Mouse (Mus musculus): ENCODE data around the gene Dgcr2.
A peak's percentile ranks its signal among the peaks of the same experiment; 100 is the strongest.

Dgcr2 gene

DNA sequence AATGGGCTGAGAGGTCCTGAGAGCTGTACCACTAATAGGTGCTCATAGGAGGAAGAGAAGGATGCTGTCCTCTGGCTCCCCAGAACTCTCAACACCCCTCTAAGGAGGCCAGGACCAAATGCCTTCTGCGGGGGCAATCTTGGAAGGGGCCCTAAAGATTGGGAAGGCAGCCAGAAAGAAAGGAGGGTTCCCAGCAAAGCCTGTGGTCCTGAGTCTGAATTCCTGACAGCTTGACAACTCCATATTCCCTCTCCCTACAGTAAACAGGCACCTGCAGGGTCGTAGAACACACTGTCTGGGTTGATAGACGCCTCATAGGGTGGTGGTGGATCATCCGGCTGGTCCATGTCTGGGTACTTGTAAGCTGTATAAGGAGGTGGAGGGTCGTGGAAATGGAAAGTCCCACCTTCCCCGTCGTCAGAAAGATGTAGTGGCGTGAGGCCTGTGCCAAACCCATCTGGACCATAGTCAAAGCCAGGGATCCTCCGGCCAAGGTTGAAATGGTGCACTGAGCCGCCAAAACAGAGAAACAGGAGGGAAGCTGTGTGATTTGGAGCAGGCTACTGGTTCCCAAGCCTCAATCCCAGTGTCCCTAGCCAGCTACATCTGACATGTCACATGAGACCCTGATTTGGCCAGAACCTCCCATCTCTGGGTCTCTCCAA lies 54.5 kb downstream of the Dgcr2 start:
- no peak for DNase-seq

DNA sequence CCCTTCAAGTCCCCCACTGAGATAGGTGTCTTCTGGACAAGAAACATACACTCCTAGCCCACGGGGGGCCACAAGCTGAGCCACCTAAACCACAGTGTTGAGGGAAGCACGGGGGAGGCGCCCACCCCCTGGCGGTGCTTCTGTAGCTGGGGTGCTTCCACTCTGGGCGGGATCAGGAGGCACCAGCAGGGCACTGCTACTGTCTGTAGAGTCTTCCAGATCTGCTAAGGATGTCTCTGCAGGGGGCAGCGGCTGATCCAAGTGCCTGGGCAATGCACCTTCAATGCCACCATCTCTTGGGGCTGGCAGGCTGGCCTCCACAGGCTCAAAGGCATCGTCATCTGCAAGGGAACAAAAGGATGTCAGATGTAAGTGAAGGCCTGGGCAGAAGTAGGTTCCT lies 55.9 kb downstream of the Dgcr2 start:
- no peak for DNase-seq

DNA sequence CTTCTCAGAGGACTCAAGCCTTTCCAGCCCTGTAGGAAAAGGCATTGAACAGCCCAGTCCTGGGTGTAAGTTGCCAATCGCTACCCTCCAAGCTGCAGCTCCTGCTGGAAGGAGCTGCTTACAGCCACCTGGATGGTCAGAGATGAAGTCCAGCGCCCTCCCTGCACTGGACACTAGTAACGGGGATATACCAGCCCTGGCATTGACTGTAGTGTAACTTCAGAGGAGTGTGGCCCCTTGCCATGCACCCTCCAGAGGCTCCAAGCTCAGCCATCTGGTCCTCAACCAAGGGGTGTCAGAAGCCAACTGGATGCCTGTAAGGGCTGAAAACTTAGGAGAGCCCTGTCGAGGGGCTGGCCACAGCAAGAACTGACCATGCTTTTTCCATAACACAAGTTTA lies 58.4 kb downstream of the Dgcr2 start:
- DNase-seq = no peak

DNA sequence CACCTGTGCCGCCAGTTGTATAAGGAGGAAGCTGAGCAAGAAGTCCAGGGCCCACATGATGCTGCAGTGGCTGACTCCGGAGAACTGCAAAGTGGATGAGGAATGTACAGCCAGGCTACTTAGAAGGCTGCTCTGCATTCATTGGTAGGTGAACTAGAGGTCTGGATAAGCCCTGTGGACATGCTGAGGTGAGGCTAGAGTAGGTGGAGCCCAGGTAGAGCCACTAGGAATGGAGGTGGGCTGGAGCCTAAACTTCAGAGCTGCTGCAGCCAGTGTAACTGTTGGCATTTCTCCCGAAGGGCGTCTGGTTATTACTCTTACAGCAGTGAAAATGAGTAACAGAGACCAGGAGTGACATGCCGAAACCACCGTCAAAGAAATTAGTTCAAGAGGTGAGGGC lies 60.3 kb downstream of the Dgcr2 start, which contains the start of gene Car15:
Gene Car15 (minus strand): TSS at position 314 of the 400 bp plus-strand sequence.
- DNase-seq = peak; percentile 50

DNA sequence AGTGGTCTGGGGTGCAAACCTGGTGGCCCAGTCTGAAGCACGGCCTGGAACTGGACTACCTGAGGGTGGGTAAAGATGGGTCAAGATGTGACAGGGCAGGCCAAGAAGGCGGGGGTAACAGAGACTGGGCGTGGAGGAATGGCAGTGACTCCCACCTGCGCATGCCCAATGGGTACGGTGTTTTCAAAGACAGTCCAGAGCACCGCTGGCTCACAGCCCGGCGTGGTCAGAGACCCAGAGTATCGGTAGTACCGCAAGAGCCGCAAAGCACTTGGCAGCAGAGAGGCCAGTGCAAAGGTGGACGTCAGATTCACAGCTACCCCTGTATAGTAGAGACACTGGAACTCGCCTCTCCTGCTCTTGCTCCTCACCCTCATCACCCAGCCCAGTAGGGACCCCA lies 62.9 kb downstream of the Dgcr2 start:
- DNase-seq = peak; percentile 47

DNA sequence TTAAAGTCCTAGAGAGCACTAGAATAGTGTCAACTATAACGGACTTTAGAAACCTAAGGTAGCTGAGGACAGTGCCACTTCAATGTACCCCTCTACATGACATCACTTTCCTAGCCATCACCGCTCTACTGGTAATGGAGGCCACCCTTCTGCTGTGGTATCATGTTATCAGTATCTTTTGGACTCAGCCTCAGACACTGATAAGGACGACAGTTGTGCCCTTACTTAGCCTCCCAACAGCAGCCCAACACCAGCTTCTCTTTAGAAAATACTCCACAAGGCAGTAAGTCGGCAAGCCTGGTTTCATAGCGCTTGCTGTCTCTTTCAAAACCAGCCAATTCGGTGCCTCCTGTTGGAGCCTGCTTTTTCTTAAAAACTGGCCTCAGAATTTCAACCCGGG lies 63.8 kb downstream of the Dgcr2 start:
- no peak for DNase-seq

DNA sequence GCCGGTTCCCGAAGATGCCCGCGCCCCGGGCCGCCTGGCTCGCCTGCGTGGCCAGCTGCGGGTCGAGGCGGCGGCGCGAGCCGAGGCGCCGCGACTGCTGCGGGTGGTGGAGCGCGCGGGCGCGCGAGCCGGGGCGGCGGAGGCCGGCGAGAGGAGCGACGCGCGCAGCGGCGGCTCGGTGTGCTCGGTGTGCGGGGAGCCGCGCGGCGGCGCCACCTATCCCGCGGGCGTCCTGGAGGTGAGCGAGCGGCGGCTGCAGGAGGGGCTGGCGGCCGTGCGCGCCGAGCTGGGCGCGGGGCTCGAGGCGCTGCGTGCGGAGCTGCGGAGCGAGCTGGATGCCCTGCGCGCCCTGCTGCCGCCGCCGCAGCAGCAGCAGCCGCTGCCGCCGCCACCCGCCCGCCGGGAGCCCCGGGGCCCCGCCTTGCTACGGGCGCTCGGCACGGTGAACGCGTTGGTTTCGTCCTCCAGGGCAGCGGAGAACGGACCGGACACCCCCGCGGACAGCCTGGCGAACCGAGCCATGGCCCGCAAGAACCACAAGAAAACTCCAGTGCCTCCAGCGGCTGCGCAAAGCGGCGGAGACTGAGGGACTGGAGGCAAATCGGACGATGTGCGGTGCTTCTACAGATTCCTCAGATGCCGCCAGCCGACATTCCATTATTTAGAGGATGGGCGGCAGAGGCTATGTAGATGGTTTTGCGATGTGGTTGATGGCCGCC lies 64.5 kb downstream of the Dgcr2 start:
- DNase-seq = no peak

DNA sequence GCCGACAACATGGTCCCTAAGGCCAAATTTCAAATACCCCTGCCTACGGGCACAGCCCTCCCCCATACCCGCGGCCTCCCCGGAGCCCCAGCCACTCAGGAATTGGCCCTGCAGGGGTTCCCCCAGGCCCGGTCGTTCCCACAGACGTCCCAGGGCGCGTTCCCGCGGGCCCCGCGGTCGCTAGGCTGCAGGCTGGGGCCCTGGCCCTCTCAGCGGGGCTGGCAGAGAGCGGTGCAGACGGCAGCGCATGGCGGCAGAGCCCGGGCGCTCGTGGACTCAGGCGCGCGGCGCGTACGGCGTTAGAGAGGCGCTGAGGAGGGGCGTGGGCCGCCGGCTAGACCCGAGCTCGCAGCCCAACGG lies 65.1 kb downstream of the Dgcr2 start:
- DNase-seq = no peak

DNA sequence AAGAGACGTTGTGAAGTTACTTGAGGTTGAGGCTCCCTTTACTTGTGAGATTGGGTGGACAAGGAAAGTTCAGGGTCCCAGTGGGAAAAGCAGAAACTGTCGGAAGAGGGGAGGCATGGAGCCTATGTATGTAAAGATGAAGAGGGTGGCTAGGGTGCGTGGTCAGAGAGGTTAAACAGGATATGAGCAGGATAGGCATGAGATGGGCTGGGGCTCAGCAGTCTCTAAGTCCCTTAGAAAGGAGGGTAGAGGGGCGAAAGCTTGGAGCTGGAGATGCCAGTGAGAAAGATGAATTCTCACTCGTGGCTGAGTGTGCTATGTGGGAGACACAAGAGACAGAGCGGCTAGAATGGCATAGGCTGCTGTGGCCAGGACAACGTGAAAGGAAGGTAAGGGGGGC lies 65.5 kb downstream of the Dgcr2 start, which contains the start of gene B830017H08Rik:
Gene B830017H08Rik (plus strand): TSS at position 301 of the 400 bp plus-strand sequence.
- no peak for DNase-seq

DNA sequence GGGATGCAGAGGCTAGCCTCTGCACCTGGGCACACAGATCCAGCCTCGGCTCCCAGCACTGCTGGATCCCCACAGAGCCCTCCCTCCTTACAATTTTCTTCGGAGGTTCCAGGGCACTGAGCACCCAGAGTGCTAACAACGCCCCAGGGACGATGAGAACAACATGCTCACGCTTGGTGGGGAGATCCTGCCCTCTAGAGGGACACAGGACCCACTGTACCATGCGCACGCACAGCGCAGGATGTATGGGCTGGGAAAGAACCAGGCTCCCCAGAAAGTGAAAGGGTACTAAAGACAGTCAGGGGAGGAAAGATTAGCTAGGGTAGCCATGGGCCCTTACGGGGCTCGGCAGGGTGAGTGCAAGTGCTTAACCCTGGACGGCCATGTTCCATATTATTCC lies 66.6 kb downstream of the Dgcr2 start:
- no peak for DNase-seq

DNA sequence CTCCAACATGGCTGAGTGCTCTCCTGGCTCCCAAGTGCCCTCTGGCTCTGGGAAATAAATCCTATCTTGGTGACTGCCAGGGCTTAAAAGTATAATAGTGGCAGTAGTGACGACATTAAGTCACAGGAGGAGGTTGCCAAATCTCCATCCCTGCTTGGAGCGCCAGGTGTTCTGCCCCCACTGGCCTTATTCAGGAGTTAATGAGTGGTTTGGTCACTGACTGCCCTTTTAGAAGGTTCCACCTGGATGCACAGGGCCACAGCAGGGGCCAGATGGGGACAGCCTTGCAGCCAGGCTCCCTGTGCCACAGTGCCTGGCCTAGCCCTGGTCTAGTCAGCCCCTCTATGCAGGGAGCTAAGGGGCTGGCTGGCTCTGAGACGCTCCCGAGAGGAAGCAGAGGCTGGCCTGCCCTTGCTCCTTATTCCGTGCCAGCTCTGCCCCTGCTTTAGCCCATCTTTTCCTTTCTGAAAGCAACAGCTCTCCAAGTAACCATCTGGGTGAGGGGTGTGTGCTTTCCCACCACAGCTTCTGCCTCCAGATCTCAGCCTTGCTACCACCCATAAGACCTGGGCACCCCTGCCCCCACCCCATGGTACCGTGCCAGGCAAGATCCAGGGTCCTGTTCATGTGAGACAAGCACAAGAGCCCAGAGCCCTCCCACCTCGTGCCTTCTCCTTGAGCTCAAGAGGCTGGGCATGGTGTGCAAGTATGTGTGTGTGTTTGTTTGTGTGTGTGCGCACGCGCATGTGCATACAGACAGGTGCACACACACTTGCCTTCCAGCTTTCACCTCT lies 67.8 kb downstream of the Dgcr2 start:
- peak; percentile 62 for DNase-seq

DNA sequence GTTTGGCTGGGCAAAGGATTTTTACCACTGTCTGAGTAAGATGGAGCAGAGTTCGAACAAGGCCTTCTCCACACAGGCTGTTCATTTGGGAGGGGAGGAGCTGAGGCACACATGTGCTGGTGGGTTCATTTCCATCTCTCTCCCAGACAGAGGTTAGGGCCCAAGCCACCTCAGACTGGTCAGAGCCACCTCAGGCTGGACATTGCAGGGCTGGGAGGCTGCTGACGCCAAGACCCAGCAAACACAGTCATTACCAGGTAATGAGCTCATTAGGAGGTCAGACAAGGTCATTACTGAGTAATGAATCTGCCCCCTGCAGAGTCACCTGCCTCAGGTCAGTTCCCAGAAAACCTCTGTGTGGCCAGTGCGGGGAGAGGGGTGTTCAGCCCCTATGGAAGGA lies 69.5 kb downstream of the Dgcr2 start:
- DNase-seq = peak; percentile 75

DNA sequence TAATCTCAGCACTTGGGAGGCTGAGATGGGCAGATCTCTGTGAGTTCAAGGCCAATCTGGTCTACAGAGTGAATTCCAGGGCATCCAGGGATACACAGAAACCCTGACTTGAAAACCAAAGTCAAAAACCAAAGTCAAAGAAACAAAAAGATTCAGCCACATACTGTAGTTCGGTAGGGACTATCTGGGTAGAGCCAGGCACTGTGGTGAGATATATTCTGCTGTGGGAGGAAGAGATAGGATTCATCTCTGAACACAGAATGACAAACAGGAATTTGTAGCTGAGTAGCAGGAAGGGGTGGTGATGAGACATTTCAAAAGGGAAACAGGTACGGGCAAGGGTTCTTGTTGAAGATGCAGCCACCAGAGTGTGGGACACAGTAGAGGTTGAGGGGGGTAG lies 70.1 kb downstream of the Dgcr2 start:
- no peak for DNase-seq

DNA sequence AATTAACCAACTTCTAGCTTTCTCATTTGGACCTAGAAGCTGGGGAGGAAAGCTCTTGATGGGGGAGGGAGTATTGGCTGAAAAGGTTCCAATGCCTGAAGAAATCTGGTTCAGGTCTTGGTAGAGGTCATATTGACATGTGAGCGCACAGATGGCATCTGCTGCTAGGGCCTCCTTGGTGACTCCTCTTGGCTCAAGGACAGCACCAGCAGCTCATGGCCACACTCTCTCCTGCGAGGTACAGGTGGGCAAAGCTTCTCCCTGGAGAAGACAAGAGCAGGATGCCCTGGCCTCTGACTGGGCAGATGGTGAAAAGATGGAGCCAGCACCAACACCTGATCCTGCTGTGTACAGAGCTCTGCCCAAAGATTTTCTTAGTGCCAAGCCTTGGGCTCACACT lies 71.9 kb downstream of the Dgcr2 start:
- DNase-seq = no peak

DNA sequence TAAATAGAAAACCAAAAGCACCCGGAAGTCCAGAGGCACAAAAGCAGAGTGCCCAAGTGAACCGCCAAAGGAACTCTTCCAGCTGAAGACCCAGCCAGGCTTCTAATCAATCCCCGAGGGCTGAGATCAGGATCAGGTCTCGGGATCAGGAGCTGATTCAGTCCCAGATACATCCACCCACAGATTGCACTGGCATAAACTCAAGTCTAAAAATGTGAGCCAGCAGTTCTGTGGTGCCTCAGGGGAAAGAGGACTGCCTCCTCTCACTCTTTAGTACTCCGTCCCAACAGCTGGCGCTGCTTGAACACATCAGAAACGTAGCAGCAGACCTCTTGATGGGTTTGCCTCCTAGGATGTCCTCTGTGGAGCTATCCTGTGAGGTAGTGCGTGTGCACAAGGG lies 81.8 kb downstream of the Dgcr2 start:
- no peak for DNase-seq

DNA sequence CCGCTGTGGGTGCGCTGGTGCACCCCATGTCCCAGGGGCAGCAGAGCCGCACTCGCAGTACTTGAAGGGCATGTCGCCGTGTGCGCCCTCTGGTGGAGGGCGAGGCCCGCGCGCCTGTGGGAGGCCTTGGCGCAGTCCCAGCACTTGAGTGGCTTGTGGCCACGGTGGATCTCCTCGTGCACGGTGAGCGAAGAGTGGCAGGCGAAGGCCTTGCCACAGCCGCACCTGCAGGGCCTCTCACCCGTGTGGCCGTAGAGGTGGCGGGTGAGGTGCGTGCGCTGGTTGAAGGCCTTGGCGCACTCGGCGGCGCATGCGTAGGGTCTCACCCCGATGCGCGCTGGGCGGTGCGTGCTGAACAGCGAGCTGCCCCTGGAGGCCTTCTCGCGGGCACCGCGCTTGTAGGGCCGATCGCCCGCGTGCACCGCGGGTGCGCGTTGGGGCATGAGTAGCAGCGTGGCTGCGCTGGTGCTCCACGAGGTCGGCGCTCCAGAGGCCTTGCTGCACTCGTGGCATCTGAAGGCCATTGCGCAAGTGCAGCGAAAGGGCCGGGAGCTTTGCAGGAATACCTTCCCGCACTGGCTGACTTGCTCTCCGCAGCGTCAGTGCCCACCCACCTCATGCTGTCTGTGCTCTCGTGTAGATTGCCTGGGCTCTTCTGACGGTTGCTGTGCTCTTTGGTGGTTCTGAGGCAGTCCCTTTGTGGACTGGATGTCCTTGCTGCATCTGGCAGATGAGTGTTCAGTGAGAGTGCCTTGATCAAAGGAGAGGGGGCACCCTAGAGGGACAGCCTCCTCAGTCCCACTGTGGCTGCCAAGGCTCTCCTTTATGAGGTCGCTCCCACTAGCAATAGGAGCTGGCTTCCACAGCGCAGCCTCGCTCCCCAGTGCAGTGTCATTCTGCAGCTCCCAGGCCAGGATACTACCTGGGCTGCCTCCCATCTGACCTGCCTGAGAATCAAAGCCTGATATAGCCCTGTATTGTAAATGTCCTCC lies 82.7 kb downstream of the Dgcr2 start:
- DNase-seq = peak; percentile 74

DNA sequence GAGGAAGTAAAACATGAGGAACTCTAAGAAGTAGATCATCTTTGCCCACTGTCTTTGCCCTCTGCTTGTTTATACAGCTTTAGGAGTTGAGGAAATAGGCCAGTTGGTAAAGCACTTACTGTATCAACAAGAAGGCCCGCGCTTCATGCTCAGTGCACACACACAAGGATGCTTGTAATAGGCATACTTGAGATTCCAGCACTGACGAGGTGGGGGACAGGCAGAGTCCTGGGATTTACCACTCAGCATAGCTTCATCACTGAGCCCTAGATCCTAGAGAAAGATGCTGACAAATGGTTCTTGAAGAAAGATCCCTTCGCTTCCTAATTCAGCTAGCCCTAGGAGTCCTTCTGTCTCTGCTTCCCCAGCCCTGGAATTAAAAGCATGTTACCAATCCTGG lies 85.2 kb downstream of the Dgcr2 start:
- no peak for DNase-seq

DNA sequence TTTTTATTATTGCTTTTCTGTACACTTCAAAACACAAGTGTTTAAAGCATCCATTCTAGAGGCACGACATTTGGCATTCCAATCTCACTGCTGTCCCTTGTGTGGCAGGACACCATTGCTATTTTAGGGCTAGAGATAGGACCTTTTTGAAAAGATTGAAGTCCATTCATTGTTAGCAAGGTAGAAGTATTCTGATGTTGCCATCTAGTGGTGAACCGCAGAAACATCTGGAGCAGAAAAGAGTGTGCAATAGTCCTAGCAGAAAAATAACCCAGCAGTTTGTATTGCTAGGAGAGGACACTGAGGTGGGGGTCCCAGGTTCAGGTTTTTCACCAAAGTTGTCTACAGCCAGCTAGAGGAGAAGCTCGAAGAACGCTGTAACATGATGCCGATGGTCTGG lies 86.2 kb downstream of the Dgcr2 start:
- no peak for DNase-seq

DNA sequence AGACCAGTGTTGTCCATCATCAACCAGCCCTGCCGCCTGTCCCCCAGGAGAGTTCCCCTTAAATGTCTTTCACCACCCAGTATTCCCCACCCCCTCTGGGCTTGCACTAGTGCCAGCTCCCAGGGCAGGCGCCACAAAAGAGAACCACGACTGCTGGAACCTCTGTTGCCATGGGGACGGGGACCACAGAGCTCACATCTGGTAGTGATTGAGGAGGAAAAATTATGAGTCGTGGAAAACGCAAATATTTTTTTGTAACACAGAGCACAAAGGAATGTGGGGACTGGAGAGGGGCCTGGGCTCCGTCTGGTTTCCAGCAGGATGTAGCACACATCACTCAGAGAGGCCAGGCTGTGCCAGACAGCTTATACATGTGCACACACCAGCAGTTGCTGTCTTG lies 88.7 kb downstream of the Dgcr2 start:
- DNase-seq = peak; percentile 68

DNA sequence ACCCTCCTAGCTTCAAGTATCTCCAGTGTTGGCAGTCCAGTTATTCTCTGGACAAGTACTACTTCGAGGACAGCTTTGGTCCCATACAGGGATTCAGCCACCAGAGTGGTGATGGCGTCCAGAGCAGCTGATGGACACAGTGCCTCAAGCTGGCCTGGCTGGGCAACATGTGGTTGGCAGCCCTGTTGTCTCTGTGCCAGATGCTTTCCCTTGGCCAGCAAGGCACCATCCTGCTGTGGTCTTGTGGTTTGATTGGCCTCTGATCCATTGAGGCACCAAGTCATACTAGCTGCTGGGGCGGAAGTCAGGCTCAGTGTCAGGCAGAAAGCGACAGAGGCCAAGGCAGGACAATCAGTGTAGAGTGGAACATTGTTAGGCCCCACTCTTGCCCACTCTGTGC lies 89.2 kb downstream of the Dgcr2 start:
- no peak for DNase-seq

DNA sequence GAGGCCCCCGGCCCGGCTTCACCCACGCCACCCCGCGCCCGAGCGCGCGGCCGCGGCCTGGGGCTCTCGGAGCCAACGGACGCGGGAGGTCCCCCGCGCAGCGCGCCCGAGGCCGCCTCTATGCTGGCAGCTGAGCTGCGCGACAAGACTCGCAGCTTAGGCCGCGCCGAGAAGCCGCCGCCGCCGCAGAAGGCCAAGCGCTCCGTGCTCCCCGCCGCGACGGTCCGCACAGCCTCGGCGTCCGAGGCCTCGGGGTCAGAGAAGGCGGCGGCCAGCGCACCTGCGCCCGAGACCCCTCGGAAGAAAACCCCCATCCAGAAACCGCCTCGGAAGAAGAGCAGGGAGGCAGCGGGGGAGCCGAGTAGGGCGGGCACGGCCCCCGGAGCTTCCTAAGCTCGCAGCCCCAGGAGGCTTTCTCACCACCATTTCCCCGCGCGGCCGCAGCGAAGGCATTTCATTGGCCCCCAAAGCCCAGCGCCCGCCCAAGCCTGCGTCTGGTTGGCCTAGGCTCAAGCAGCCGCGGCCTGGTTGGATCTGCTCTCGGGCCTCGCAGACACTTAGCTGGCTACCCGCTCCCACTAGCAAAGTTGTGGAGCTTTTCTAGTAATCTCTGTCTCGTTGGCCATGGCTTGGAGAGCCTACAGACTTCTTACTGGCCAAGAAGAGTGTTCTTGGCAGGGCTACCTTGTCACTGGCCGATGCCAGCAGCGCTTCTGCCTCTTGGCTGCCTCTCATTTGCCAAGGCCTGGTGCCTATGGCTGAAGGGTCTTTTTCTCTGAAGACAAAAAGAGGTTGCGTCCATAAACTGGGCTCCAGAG lies 91.0 kb downstream of the Dgcr2 start:
- DNase-seq = peak; percentile 89

Measured in kidney, postnatal 14 days (tissue).